Mouse (Mus musculus) forelimb bud, embryonic 11.5 days (tissue): ENCODE measurements around the gene Car14.
"Not testable (repeated sequence)": the region's sequence is repeated elsewhere in the genome, so short reads cannot be mapped to it uniquely, and the experiment has no call there.

Experiments
- DNase-seq: peaks from one replicate; pipeline ENCODE4 v3.0.0-alpha.2; 2012; ENCODE audit warnings: low read depth, low spot score

Car14 gene

GRCm38 (mm10) chr3:95892066-95893052 is 12.1 kb downstream of the Car14 start:
- no peak for DNase-seq

GRCm38 (mm10) chr3:95891211-95892065 is 13.1 kb downstream of the Car14 start, which contains the start of gene BC028528:
TSS of gene BC028528 (minus strand) at chr3:95892005.
- no peak for DNase-seq

DNA sequence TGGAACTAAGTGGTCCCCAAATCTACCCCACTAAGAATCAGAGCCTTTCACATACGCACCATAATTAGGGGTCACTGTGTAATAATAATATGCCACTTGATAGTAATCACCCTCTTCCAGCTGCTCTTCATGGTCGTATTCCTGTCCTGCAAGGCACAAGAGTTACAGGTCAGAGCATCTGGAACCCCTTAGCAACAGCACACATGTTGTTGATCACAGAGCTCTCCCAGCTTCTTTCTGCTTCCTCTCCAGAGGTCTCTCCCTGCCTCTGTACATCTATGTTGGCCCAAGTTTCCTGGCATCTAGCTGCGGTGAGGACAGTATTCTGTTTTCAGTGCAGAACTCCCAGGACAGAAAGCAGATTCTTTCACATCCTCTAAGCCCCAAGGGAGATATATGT is 14.8 kb downstream of the Car14 start:
- DNase-seq, result peak; percentile 63

DNA sequence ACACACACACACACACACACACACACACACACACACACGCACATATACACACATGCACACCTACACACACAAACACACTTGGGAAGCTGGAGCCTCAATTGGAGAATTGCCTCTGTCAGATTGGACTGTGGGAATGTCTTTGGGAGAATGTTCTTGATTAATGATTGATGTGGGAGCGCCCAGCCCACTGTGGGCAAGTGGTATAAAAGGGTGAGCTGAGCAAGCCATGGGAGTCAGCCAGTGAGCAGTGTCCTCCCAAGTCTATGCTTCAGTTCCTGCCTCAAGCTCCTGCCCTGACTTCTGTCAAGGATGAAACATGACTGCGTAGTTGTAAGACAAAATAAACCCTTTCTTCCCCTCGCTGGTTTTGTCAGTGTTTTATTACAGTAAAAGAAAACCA is 16.9 kb downstream of the Car14 start:
- no peak for DNase-seq

DNA sequence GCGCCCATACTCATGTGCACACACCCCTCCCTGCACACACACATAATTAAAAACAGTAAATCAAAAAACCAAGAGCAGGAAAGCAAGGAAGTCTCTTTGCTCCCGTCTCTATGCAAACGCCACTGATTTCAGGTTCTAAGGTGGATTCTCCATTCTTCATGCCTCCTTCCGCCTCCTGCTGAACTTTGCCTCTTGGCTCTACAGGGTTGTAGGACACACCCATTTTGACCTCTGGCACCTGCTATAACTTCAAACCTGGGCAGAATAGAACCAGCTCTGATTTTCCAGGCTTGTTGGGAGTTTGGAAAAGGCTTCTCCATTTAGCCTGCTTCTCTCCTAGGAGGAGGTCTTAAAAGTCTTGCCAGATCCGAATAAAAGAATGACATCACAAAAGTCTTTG is 20.1 kb downstream of the Car14 start:
- DNase-seq, result no peak

DNA sequence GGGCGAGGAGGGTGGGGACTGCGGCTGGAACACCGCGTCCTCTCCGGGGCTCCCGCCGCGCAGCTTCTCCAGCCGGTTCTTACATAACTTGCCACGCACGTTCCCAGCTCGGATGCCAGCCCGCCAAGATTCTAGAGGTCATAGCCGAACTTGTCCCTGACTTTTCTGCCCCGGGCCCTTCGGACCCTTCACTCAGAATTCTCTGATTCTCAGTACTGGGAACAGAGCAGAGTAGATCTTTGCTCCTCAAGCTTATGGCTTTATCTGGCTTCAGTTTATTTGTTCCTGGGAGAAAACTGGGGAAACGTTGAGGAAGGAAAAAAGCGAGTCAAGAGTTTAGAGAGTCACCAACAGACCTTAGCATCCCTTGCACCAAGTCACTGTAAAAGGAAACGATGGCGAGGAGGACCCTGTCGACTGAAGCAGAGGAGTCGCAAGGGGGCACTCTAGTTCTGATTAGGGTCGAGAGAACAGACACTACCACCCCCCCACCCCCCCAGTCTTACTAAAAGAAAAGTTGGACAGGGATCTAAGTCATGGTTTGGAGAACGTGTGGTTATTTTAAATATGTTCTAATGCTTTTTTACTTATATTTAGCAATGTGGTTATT is 21.6 kb downstream of the Car14 start:
- DNase-seq, result peak; percentile 41

GRCm38 (mm10) chr3:95881979-95882815 is 22.3 kb downstream of the Car14 start, which contains the start of gene Ciart:
TSS of gene Ciart (minus strand) at chr3:95882251.
- peak; percentile 97 for DNase-seq

DNA sequence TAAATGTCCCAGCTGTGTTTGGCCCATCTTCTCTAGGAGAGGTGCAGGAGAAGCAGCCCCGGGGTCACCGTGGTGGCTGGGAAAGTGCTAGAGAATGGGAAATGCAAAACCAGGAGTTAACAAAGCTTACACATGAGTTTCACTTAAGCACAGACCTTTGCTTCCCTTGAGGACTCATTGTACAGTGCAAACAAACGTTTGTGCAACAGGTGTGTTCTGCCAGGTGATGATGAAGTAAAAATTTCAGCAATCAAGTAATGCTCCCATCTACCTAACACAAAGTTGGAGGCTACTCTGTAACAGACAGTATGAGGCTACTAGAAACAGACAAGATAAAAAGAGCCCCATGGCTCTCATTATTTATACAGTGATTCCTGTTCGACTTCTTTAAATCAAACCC is 25.4 kb downstream of the Car14 start:
- no peak for DNase-seq

DNA sequence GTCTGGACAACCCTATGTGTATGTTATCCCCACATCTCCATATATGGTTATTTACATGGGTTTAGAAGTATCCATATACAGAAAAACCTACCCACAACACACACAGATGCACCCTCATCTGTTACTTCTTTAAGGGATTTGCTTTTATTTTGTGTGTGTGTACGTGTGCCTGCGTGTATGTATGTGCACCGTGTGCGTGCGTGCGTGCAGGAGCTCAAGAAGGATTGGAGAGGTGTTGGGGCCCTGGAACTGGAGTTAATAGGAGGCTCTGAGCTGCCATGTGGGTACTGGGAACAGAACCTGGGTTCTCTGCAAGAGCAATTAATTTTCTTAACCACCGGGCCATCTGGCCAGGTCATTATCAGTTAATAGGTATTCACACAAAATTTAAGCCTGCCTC is 32.4 kb downstream of the Car14 start:
- no peak for DNase-seq

GRCm38 (mm10) chr3:95871392-95871867 is 33.1 kb downstream of the Car14 start, which contains the start of gene Mrps21:
TSS of gene Mrps21 (minus strand) at chr3:95871519.
- DNase-seq, result peak; percentile 89

GRCm38 (mm10) chr3:95870976-95871375 is 33.5 kb downstream of the Car14 start:
- DNase-seq, result no peak

GRCm38 (mm10) chr3:95867408-95867807 is 37.1 kb downstream of the Car14 start:
- DNase-seq, result no peak

GRCm38 (mm10) chr3:95866071-95866470 is 38.4 kb downstream of the Car14 start:
- DNase-seq, result no peak

DNA sequence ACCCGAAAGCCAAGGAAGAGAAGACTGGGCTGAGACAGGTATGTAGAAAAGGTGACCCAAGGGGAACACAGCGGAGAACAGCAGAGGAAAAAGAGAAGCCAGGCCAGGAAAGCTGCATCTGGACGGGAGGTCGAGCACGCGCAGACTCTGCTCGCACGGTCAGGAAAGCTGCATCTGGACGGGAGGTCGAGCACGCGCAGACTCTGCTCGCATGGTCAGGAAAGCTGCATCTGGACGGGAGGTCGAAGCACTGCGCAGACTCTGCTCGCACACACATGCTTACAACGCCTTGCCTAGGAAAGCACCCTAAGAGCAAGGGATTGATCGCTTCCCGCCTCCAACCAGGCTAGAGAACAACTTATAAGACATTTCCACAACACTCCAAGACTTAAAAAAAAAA is 38.9 kb downstream of the Car14 start:
- no peak for DNase-seq

DNA sequence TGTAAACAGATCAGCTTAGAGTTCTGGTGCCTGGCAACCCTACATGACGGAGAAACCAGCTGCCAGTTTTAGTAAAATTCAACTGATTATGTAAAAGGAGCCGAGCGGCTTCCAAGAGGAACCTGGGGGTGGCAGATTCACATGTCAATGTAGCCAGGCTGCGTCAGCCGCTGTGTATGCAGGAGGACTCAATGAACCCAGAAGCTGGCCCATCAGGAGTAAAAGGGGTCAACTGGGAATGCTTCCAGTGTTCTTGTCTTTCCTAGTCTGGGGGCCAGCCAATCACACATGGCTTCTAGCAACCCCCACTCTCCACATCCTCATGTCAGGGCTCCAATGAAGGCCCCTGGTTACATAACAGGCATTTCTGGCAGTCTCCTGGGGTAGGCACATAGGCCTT is 39.4 kb downstream of the Car14 start:
- no peak for DNase-seq

DNA sequence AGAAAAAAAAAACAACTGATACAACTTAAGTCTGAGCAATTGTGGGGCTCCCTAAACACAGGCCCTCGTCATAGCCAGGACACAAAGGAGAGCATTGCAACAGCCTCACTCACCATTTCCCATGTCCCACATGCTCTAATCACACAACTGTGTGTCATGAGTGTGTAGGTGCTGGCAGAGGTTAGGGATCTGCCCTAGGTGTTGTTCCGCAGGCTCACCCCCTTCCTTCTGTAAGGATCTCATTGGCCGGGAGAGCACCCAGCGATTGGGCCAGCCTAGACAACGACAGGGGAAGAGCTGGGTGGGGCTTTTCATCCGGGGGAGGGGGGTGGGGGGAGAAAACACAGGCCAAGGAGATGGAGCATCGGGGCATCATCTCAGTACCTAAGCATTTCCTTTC is 40.9 kb downstream of the Car14 start:
- no peak for DNase-seq

- peak; percentile 85 for DNase-seq
Observed at GRCm38 (mm10) chr3:95861796-95862195, 42.7 kb downstream of the Car14 start.

GRCm38 (mm10) chr3:95861216-95861615 is 43.3 kb downstream of the Car14 start:
- no peak for DNase-seq

DNA sequence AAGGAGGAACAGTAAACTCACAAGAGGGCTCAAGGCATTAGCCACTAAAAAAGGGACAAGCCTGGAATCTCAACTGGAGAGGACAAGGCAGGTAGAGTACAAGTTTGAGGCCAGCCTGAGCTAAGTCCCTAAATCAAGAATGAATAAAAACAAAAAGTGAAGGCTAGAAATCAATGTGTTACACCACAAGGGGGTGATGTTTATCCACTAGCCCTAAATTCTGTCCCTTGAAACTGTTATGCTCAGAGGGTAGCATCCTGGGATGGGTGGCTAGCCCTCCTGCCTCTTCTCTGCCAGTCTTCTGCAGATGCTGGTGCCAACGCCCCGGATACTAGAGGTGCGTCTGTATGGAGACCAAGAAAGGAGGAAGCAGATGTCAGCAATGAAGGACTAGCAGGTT is 44.2 kb downstream of the Car14 start:
- no peak for DNase-seq

- DNase-seq, result not testable (repeated sequence)
Observed at GRCm38 (mm10) chr3:95858278-95858677, 46.2 kb downstream of the Car14 start.

GRCm38 (mm10) chr3:95857050-95857449 is 47.4 kb downstream of the Car14 start:
- not testable (repeated sequence) for DNase-seq
